Mouse (Mus musculus) right cerebral cortex, postnatal 25 days (tissue): ENCODE results near the gene Dach1.

ENCODE experiments used
- DNase-seq: peaks from one replicate; pipeline ENCODE4 v3.0.0; 2022

The Dach1 gene

DNA sequence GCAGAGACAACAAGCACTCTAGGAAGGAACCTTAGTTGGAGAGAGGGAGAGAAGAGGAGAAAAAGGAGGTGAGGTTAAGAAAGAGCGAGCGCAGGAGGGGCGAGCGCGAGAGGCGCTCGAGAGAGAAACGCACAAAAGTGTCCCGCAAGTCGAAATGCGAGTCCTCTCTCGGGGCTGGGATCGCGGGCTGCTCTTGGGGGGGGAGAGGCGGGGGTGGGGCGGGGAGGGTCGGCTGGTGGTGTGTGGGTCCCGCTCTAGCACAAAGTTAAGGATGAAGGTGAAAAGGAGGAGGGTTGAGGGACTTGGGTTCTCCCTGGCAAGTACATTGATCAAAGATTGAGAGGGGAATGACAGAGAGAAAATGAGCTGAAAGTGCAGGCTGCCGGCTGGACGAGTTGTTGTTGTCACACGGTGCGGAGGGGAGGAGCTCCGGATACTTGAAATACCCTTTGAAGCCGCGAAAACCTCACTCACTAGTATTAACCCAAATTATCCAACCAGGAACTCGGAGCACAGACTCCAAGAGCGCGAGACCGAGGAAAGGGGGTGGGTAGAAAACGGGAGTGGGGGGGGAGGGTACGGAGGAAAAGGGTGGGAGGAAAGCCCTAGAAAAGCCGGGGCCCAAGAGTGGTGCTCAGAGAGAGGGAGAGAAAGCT lies at the start of gene Dach1:
Dach1 (minus strand) TSS at position 345 of the 656 bp plus-strand sequence.
- DNase-seq, result peak; percentile 13

DNA sequence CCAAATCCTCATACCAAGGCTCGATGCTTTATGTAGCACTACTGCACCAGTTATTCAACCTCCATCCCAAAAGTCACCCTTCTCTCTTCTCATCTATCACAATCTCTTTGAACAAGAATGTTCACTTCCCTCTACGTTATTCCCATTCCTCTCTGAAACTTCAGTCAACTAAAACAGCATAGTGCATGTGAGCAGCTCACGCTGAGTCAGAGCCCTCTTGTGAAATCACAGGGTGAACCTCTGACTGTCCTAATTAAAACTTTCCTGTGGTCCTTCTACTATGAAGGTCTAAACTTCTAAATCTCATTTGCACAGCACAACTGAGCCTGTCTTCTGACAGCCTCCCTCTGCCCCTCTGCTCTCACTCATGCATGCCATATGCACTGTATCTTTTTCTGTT lies 30.5 kb upstream of the Dach1 start:
- DNase-seq, result no peak

DNA sequence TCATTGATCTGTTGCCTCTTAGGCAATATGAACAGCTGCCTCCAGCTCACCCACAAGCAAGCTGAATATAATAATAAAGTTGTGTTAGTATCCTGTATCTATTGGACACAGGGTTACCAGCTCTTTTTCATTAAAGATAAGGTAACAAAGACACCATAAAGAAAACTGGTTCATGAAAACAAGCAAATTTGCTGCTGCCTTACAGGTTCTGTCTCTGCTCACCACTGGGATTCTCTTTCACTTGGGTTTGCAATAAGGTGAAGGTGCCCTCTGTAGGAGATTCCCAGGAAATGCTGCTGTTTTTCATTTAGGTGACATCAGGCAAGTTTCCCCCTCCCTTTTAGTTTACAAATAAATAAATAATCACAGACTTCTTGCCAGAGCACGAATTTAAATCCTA lies 12.0 kb upstream of the Dach1 start:
- no peak for DNase-seq

DNA sequence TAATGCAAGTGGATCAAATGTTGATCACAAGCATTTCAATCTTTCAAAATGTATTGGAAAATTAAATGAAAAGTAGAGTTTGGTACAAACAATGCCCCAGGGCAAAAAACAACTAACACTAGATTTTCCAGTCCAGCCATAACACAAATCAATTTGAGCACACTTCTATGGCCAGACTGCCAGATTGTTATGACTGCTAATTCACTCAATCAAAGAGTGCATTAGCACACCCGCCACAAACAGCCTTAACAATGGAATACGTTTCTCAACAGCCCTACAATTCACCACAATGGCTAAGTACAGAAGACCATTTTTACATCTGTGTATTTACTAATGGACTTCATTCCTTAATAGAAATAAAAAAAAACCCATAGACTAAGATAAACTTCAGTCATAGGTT lies 4.3 kb upstream of the Dach1 start:
- no peak for DNase-seq

DNA sequence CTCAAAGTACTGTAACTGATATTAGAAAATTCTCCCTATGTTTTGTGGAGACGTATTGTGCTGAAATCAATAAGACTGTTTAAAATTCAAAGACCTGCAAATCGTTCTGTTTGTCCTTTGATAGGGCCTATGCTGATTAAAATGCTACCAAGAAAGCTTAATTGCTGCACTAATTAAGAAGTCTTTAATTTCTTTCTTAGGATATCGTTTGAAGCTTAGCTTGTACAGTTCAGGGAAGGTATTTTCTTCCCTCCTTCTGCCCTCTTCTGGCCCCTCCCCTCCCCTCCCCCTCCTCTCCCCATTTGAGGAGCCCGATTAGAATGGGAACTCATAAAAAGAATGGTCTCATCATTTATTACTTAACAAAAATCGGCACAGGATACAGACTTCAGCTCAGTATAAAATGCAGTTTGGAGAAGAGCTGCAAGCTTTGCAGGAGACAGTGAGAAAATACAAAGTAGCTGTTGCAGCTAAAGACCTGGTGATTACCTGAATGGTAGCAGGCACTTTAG lies 2.9 kb upstream of the Dach1 start:
- DNase-seq, result no peak

DNA sequence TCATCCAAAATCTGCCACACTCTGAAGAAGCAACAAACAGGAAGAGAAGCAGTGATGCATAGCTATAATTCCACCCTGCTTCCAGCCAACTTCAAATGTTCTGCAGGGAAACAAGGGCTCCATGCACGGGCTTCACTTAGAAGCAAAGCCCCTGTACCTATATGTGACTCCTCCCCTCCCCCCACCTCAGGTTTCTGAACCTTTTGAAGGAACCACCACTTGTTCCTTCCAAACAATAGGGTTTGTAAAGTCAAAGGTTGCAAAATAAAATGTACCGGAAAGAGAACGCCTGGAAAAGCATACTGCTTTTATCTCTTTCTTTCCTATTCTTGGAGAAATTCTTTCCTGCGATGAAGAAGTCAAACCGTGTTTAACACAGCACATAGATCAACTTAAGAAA lies 2.3 kb upstream of the Dach1 start:
- no peak for DNase-seq

DNA sequence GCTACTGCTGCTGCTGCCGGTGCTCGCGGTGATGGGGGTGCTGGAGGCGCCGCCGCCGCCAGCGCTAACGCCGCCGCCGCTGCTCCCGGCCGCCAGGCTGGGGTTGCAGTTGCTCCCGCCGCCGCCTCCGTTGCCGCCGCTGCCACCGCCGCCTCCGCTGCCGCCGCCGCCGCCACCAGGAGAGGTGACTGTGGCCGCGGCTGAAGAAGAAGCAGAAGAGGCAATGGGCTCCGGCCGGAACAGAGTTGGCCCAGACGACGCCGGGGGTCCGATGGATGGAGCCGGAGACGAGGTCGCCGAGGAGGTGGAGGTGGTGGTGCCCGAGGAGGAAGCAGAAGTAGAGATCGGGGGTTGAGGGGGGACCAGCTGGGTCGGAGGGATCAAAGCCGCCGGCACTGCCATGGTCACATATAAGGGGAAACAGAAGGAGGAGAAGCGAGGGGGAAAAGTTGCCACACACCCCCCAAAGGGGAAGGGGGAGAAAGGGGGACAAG lies 610 bp downstream of the Dach1 start:
- DNase-seq, result peak; percentile 50

DNA sequence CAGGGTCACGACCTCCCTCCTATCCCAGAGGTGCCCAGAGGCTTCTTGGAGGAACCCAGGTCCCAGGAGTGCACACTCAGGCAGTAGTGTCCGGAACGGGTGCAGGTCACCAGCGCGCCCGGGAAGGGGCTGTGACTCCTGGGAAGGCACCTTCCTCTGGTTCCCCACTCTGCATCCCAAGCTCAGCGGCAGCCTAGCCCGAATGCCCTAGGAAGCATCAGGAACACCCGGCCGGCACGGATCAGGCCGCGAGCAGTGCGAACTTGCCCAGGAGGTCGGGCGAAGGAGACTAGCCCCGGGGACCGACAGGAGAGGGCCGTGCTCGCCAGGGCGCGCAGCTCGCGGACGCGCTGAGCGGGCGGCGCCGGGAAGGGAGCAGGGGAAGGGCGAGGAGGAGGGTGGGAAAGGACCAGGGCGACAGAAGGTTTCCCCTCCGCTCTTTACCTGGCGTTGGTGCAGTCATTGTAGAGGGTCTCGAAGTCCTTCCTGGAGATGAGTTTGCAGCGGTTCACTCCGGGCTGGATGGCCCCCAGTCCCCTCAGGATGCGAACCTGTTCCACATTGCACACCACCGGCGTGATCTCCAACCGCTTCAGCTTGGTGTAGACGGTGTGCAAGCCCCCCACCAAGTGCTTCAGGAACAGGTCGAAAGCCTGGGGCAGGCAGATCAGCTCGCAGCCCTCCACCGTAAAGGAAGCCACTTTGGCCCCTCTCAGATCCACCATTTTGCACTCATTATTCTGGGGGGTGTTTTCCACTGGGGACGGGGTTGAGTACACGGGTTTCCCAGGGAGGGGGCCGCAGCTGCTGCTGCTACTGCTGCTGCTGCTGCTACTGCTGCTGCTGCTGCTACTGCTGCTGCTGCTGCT lies 1.3 kb downstream of the Dach1 start:
- peak; percentile 36 for DNase-seq

DNA sequence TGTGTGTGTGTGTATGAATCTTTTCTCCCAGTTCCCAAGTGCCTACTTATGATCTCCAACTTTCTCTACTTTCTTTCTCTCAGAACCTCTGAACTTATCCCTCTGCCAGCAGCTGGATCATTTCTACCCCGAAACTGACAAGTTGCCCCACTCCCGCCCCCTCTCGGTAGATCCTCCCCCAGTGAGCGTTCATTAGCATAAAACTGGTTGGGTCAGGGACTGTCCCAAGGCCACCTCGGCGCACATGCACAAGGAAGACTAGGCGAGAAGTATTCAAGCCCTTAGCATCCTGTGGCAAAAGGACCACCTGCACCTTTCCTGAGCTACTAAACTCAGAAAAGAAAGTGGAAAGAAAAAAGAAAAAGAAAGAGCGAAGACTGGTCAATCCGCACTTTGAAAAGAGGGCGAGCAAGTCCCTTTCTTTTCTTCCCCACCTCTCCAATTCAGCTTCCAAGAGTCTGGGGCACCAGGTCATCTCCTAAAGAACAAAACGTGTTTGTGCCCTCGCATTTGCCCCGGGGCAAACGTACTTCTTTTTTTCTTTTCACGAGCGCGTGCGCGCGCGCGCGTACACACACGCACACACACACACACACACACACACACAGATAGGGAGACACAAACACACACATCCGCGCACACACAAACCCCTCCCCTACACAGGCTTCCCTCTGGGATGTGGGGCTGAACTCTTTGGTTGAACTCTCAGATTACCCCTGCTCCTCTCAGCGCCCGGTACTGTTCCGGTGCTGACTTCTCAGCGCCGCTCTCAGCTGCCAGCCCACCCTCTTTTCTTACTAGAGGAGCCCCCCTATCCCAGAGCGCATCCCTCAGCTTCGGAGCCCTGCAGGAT lies 2.2 kb downstream of the Dach1 start:
- DNase-seq, result no peak

DNA sequence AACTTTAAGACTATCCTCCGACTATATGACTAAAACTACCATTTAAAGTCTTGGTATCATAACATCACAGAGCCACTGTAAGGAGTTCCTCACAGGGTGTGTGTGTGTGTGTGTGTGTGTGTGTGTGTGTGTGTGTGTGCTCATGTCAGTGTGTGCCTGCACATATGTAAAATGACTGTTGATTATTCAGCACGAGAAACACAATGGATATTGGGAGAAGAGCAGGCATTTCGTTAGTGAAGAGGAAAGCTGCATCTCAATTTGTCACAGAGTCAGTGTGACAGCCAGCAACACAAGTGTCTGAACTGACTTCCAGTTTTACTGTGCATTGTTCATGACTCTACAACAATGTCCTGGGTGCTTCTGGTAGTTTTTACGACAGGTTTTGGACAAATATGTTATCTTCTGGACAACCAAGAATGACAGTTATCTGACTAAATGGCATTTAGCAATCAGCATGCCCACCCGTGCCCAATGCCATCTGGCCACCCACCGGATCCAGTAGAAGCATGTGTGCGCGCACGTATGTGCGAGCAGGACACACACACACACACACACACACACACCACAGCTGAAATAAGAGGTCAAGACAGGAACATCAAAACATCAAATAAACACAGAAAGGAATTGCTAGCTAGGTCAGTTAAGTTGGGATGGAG lies 3.1 kb downstream of the Dach1 start:
- DNase-seq, result no peak

DNA sequence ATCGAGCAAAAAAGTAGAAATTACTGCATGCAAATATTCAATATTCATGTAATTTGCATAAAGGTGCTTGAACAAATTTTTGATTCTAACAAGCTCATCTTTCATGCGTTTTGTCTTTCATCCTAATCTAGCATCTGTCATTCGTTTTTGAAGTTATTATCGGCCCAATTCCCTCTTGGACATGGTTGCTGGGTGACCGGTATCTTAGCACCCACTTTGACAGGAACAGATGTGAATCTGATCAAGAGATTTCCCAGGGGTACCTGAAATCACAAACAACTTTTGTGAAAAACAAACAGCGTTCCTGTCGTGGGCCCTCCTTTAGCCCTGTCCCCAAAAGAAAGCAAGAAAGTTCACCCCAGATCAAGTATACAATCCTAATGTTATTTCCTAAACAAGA lies 12.8 kb downstream of the Dach1 start:
- no peak for DNase-seq

DNA sequence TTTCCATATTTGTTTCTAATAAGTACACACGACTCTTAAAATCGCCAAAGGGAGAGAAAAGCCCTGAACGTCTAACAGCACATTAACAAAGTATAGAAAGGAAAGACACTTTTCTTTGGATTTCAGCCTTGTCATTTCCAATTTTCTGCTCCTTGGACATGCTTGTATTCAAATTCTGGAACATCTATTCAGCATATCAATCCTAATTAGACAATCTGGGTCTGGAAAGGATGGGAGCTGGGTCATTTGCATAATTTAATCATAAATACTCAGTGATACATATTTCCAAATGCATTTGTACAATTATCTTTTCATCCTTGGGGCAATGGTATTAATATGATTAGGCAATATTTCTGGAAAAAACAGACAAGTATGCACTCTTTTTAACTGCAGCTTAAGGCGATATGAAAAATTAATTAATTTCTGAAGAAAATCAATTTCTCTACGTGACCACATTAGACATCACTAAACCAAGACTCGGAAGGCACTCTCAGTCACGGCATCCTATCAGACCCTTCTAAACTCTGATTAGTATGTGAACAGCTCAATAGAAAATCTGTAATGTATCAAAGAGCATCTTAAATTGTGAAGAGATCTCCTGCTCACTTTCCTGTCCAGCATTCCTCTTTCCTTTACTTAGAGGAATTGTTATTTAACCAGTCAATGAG lies 13.7 kb downstream of the Dach1 start:
- no peak for DNase-seq

DNA sequence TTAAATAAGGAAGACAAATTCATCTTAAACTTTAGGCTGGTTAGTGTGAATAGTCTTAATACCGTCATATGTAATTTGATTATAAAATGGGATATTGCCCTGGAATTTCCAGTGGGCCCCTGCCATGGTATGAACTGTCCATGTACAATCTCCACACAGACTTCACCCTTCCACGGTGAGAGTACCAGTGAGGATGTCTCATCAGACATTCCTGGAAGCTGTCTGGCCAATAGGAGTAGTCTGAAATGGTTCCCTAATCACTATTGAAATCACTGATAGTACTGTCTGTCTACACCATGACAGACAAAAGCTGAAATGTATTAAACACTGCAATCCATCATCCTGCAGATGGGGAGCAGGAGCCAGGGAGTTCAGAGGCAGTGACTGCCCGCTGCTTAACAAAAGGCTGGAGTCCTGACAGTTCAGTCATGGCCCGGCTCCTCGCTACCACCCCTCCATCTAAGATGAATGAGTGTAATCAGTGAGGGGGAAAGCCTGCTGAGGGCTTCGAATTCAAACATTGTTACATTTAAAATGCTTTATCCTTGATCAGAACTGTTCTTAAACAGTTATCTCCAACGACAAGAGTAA lies 14.6 kb downstream of the Dach1 start:
- DNase-seq, result no peak

DNA sequence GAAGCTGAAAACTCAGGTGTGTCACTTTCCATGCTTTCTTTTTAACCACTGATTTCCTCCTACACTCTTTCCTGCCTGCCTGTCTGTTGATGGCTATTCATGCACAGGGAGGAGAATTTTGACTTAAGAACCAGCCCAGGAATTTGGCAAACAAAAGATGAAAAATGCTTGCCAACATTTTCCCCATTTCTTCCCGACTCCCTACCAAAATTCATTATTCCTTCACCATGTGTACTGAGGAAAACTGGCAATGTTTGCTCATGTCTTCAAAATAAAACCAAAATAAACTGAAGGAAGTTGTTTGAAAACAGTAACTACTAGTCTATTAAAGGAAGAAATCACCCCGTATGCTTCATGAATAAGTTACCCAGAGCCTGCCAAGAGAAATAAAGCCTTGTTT lies 27.8 kb downstream of the Dach1 start:
- no peak for DNase-seq

DNA sequence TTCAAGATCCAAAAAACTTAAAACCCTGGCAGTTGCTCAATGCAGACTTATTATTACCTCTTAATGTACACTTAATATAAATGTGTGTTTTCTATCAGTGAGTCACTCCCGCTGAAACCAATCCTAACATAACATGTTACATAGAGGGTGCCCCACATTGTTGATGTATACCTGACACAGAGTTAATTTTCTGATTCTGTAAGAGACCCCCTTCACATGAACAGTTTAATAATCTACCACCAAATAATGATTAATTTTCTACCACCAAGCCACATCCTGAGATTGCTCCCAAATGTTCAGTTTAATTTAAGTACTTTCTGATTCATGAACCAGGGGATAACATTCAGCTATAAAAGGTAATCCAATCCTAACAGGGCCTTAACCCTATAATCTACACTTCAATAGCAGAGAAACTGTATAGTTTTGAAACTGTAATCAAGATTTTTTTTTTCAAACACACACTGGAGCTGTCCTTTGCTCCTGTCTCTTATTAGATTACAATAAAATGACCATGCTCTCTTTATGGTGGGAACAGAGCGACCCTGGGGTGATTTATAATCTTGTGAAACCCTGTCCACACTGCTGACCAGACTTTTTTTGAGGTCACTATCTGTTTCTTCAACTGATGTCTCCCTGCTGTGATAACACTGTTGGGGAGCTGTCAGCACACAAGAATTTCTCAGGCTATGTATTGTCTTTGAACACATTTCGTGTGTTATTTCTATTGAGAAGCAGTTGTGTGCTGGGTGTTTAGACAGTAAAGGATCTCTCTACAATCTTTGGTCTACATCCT lies 30.5 kb downstream of the Dach1 start:
- no peak for DNase-seq

DNA sequence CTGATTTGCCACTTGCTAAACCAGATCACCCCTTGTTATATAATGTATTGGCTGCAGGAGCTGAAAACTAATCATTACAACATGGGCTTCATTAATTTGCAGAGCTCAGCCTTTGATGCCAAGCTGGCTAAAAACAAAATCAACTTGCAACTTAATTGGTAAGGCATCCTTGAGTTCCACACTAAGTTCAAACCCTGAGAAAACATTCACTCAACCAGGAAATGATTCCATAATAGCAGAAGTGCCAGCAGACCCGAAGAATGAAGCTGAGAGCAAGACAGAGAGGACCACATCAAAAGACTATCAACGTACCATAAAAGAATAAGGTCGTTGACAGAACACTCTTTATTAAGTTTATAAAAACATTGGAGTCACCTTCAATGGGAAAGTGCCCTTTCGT lies 35.0 kb downstream of the Dach1 start:
- no peak for DNase-seq

DNA sequence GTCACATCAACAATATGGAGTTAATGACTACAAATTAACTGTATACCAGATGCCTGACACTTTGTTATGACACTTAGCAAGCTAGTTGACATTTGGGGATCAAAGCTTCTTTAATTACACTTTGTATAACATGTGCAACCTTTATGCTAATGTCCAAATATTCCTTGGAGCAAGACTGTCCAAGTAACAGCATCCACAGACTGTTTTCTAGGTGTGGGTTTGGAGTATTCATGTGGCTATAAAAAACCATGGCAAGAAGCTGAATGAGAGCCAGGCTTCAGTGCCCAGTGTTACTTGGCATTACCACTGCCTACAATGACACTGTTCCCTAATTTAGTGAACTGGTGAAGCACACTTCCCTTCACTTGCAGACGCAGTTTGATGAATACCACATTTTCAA lies 46.5 kb downstream of the Dach1 start:
- DNase-seq, result no peak

DNA sequence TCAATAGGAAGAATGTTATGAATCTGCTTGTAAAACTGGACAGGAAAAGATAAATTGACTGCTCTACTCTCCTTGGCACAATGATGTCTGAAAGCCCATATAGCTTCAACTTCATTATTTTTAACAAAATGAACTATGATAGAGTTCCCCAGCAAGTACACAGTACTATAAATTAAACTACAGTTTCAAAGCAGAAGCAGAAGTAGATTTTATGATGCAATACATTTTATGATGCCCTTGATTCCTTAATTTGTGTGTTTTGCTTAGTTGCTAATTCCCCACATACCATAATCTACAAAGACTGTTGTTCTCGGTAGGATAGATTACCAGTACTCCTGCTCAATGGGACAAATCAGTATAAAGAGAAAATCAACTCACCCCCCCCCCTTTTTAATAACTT lies 52.9 kb downstream of the Dach1 start:
- DNase-seq, result no peak

DNA sequence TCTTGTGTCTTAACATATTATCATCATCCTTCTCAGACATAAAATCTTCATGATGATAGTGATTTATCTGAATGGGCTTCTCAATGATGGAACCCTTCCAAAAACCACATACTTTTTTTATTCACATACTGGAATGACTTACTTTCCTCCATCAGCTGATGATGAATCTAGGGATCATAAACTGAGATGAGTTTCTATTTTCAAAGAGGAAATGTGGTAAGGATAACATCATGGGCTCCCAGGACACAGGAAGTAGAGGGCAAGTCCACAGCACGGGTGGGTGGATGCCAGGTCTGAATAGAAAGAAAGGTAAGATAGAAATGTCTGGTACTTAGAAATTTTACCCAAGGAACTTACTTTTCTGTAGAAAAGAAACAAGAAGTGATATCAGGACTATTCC lies 56.5 kb downstream of the Dach1 start:
- no peak for DNase-seq

DNA sequence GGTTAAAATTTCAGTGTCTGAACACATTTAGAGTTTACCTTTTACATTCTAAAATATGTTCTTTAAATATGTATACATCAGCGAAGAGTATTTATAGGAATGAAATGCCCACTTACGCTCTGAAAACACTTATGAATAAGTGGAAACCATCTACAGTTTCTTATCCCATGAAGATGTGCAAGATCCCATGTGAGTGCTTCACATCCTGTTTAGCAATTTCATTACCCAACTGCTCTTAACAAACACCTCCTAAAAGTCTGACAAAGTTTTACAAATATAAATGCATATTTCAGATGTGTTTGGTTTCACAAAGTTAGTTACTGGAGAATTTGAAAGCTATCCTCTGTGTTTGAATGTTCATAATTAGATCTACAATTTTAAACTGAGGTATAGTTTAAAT lies 59.6 kb downstream of the Dach1 start:
- no peak for DNase-seq

DNA sequence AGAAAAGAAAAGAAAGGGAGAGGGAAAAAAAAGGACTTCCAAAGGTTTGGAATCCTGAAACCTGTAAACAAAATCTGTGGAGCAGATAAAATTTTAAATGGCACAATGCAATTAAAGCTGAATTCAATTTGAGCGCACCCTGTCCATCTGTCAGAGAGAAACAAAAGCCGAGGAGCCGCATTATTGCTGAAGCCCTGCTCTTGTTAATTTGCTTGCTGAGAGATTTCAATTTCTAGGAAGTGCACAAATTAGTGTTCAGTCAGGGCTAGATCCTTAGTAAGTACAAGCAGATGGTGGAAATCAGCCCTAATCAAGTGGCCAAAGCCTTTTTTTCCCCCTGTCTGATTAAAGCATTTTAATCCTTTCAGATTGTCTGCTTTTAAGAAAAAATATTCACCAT lies 60.8 kb downstream of the Dach1 start:
- DNase-seq, result no peak
